Mouse (Mus musculus): ENCODE measurements around the gene Myo1h. TPM values are rescaled to one million over a fixed set of nuclear protein-coding genes. Genes with fewer than 3 reads are reported as not detected.

Myo1h gene
- total and polyA plus RNA-seq, 2 experiments from 2014 or later: 0.53 TPM; not detected in 1

DNA sequence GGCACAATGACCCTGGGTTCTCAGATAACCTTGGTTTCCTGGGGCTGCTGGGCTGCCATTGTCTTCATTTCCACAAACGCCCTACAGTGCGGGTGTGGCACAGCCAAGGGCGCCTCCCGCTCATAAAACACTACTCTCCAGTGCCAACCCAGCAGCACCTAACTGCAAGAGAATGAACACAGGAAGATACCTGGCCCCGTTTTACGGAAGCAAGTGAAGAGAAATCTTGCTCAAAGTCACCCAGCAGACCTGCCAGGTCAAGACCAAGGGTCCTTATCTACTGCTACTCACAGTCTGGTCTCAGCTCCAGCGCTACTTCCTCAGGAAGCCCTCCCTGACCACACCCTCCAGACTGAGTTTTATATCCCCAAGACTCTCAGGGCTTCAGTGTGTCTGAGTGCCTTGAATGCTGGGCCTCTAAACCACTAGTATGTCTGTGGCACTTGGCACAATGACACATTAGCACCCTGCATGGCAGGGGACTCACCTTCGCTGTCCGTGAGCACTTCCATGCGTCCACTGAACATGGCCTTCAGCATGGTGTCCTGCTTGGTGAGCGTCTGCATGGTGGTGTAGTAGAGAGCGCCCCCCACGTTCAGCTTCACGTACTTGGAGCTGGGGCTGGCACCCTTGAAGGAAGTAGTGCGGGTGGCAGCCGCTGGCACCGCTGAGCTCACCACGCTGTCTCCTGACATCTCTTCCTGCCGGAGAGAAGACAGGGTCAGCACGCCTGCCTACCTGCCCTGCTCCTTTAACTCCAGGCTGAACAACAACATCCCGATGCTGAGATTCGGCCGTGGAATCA, 85.6 kb downstream of the Myo1h start:
- DNase-seq (ENCODE audit: low spot score): peak; percentile 35
- Histone ChIP-seq H3K9ac (replicated peaks; ENCODE audit: low read depth, low read length) (no peak overlapping the region), H3K4me3 (ENCODE audit: low read depth, low read length) (no peak overlapping the region), H3K4me2 (ENCODE audit: low read depth, low read length) (peak overlapping the region; percentile 21), H3K9me3 (replicated peaks; ENCODE audit: control insufficient read depth, low read length) (no peaks in the 10 kb centered on the region), H3K27ac (ENCODE audit: low read depth) (peak overlapping the region; percentile 78), H3K36me3 (replicated peaks; ENCODE audit: control insufficient read depth, insufficient read depth, low read length) (peaks cover 62% of the 10 kb centered on the region), H3K27me3 (ENCODE audit: control insufficient read depth, insufficient read depth, low read length) (no peaks in the 10 kb centered on the region), H3K4me1 (ENCODE audit: control insufficient read depth, insufficient read depth) (peaks cover 76% of the 10 kb centered on the region)
- no peak for ATAC-seq (ENCODE audit: insufficient read depth, low read depth)
- 70% methylated on average over 23 of the region's 23 CpGs for WGBS
- TF ChIP-seq CTCF (IDR thresholded peaks at IDR 0.05; ENCODE audit: low read depth) (no peak), EP300 (IDR thresholded peaks at IDR 0.05; ENCODE audit: low read depth) (no peak)

DNA sequence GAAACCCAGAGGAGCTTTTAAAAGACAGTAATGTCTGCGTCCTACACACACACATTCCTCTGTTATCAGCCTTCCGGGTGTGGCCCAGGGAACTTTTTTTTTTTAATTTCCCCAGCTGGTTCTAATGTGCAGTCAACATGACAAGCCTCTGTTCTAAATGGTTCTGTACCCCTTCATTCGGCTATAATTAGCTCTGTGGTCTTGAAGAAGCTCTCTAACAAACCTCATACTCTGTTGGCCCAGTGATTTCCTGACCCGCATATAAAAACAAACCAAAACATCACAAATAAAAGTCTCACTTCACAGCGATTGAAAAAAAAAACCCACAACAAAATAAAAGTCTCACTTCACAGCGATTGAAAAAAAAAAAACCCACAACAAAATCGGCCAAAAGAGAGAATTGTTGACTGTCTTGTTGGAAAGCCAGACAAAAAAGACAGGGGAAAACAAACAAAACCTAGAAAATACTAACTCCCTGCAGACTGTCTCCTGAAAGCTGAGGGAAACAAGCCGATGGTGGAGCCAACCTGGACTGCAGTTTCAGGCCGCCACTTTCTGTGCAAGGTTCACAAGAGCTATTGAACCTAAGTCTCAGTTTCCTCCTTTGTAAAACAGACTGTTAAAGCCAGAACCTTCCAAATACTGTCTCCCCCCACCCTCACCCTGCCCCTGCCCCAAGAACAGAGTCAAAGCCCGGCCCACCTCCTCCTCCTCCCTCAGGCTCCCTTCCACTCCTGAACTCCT, 89.4 kb downstream of the Myo1h start:
- Histone ChIP-seq H3K36me3 (replicated peaks; ENCODE audit: control insufficient read depth, insufficient read depth, low read length) (peaks cover 32% of the 10 kb centered on the region), H3K4me1 (ENCODE audit: control insufficient read depth, insufficient read depth) (peaks cover 54% of the 10 kb centered on the region), H3K4me3 (ENCODE audit: low read depth, low read length) (peak overlapping the region; percentile 99), H3K9ac (replicated peaks; ENCODE audit: low read depth, low read length) (peak overlapping the region; percentile 97; the same call in 1 of the 2 replicates), H3K4me2 (ENCODE audit: low read depth, low read length) (peak overlapping the region; percentile 91), H3K27ac (ENCODE audit: low read depth) (peak overlapping the region; percentile 93), H3K27me3 (ENCODE audit: control insufficient read depth, insufficient read depth, low read length) (no peaks in the 10 kb centered on the region), H3K9me3 (replicated peaks; ENCODE audit: control insufficient read depth, low read length) (no peaks in the 10 kb centered on the region)
- TF ChIP-seq EP300 (IDR thresholded peaks at IDR 0.05; ENCODE audit: low read depth) (peak; percentile 18; the same call in 1 of the 2 replicates), CTCF (IDR thresholded peaks at IDR 0.05; ENCODE audit: low read depth) (no peak)
- peak; percentile 57 for DNase-seq (ENCODE audit: low spot score)
- no peak for ATAC-seq (ENCODE audit: insufficient read depth, low read depth)
- 29% methylated on average over 10 of the region's 10 CpGs for WGBS

GRCm38 (mm10) chr5:114378936-114379335, 90.0 kb downstream of the Myo1h start:
- DNase-seq (ENCODE audit: low spot score) (no peak), ATAC-seq (ENCODE audit: insufficient read depth, low read depth) (no peak)

DNA sequence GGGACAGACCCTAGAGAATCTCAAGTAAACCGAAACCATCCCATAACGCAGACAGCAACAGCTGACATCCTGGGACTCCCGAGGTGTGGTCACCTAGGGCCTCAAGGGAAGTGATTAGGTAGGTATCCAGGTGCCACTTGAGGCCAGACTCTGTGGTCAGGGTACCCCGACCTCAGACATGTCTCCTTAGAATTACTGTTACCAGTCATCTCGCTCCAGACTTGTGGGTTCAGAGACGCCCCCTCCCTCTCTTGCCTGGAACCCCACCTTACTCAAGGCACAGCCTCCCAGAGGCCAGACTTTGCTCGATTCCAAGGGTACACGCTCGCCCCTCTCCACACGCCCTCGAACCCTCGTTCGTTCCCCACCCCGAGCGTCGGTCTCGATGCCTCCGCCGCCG, 90.8 kb downstream of the Myo1h start:
- TF ChIP-seq EP300 (IDR thresholded peaks at IDR 0.05; ENCODE audit: low read depth) (no peak), CTCF (IDR thresholded peaks at IDR 0.05; ENCODE audit: low read depth) (no peak)
- peak overlapping the region; percentile 91 for H3K4me2 ChIP-seq (ENCODE audit: low read depth, low read length)
- H3K27ac ChIP-seq (ENCODE audit: low read depth): peak overlapping the region; percentile 93
- peak overlapping the region; percentile 97 for H3K9ac ChIP-seq (replicated peaks; ENCODE audit: low read depth, low read length)
- no peaks in the 10 kb centered on the region for H3K9me3 ChIP-seq (replicated peaks; ENCODE audit: control insufficient read depth, low read length)
- H3K4me1 ChIP-seq (ENCODE audit: control insufficient read depth, insufficient read depth): peaks cover 43% of the 10 kb centered on the region
- no peaks in the 10 kb centered on the region for H3K27me3 ChIP-seq (ENCODE audit: control insufficient read depth, insufficient read depth, low read length)
- DNase-seq (ENCODE audit: low spot score) (no peak), ATAC-seq (ENCODE audit: insufficient read depth, low read depth) (0 out of 2 replicates have a peak, but pooled peaks have one; percentile 0)
- under 1% methylated on average over 20 of the region's 20 CpGs for WGBS
- peaks cover 23% of the 10 kb centered on the region for H3K36me3 ChIP-seq (replicated peaks; ENCODE audit: control insufficient read depth, insufficient read depth, low read length)
- H3K4me3 ChIP-seq (ENCODE audit: low read depth, low read length): peak overlapping the region; percentile 99

More at GRCm38 (mm10) chr5:114378936-114379335, 90.0 kb downstream of the Myo1h start:
- peak overlapping the region; percentile 91 for H3K4me2 ChIP-seq (ENCODE audit: low read depth, low read length)
- H3K9me3 ChIP-seq (replicated peaks; ENCODE audit: control insufficient read depth, low read length): no peaks in the 10 kb centered on the region
- H3K27me3 ChIP-seq (ENCODE audit: control insufficient read depth, insufficient read depth, low read length): no peaks in the 10 kb centered on the region
- H3K36me3 ChIP-seq (replicated peaks; ENCODE audit: control insufficient read depth, insufficient read depth, low read length): peaks cover 26% of the 10 kb centered on the region
- peak overlapping the region; percentile 97 for H3K9ac ChIP-seq (replicated peaks; ENCODE audit: low read depth, low read length)
- H3K27ac ChIP-seq (ENCODE audit: low read depth): peak overlapping the region; percentile 93
- TF ChIP-seq EP300 (IDR thresholded peaks at IDR 0.05; ENCODE audit: low read depth) (no peak), CTCF (IDR thresholded peaks at IDR 0.05; ENCODE audit: low read depth) (no peak)
- H3K4me1 ChIP-seq (ENCODE audit: control insufficient read depth, insufficient read depth): peaks cover 49% of the 10 kb centered on the region
- WGBS: 57% methylated on average over 6 of the region's 6 CpGs
- peak overlapping the region; percentile 99 for H3K4me3 ChIP-seq (ENCODE audit: low read depth, low read length)

GRCm38 (mm10) chr5:114380209-114381012, 91.4 kb downstream of the Myo1h start, which contains the start of the genes Kctd10 and Ube3b:
Gene Kctd10, minus strand, starts transcription at chr5:114380508.
Gene Ube3b, plus strand, starts transcription at chr5:114380607.
- H3K9me3 ChIP-seq (replicated peaks; ENCODE audit: control insufficient read depth, low read length): no peaks in the 10 kb centered on the region
- peak; percentile 91 for DNase-seq (ENCODE audit: low spot score)
- peaks cover 27% of the 10 kb centered on the region for H3K36me3 ChIP-seq (replicated peaks; ENCODE audit: control insufficient read depth, insufficient read depth, low read length)
- peak; percentile 91 for ATAC-seq (ENCODE audit: insufficient read depth, low read depth)
- H3K4me1 ChIP-seq (ENCODE audit: control insufficient read depth, insufficient read depth): peaks cover 39% of the 10 kb centered on the region
- H3K9ac ChIP-seq (replicated peaks; ENCODE audit: low read depth, low read length): peak within 1 kb of the TSS; percentile 97
- H3K4me2 ChIP-seq (ENCODE audit: low read depth, low read length): peak within 1 kb of the TSS; percentile 91
- TF ChIP-seq CTCF (IDR thresholded peaks at IDR 0.05; ENCODE audit: low read depth): no peak
- peak; percentile 69; the same call in 1 of the 2 replicates for TF ChIP-seq EP300 (IDR thresholded peaks at IDR 0.05; ENCODE audit: low read depth)
- H3K27me3 ChIP-seq (ENCODE audit: control insufficient read depth, insufficient read depth, low read length): no peaks in the 10 kb centered on the region
- peak within 1 kb of the TSS; percentile 93 for H3K27ac ChIP-seq (ENCODE audit: low read depth)
- H3K4me3 ChIP-seq (ENCODE audit: low read depth, low read length): peak within 1 kb of the TSS; percentile 99
- WGBS: under 1% methylated on average over 74 of the region's 74 CpGs
